Mouse (Mus musculus) midbrain, embryonic 16.5 days (tissue): ENCODE results near the gene Akr1b3. TPM values are rescaled to one million over a fixed set of nuclear protein-coding genes. Genes with fewer than 3 reads are reported as not detected.

Source experiments
- polyA plus RNA-seq: library from polyadenylated mRNA; unstranded; fragments of >200 nt; fragmentation: Nextera tagmentation; extraction: Ambion mirVana; gene quantifications from 2 replicates; pipeline ENCODE4 v1.2.1, GENCODE M21; 2015

Akr1b3 gene
- polyA plus RNA-seq, 1 experiment from 2014 or later, result 108 TPM

Other genes starting within 250 kb of the Akr1b3 start
- 44.5 and 45.1 TPM in 2 replicates for gene Slc35b4, start 140.4 kb downstream of the Akr1b3 start, polyA plus RNA-seq
- gene Akr1b8, start 36.6 kb upstream of the Akr1b3 start, polyA plus RNA-seq, result 2.7 and 3.1 TPM in 2 replicates
- gene Akr1b10, start 66.7 kb upstream of the Akr1b3 start, polyA plus RNA-seq, result 8.2 and 11.9 TPM in 2 replicates
- not detected in 2 replicates for gene Akr1b7, start 94.9 kb upstream of the Akr1b3 start, polyA plus RNA-seq
- gene Bpgm, start 158.7 kb upstream of the Akr1b3 start, polyA plus RNA-seq, result 96.2 and 96.8 TPM in 2 replicates